Mouse (Mus musculus) left cerebral cortex, adult 11 months (tissue): Measurements from ENCODE around the gene Mast2.

ENCODE experiments used
- DNase-seq: peaks from one replicate; pipeline ENCODE4 v3.0.0; 2022; ENCODE audit warnings: low spot score

Gene Mast2

DNA sequence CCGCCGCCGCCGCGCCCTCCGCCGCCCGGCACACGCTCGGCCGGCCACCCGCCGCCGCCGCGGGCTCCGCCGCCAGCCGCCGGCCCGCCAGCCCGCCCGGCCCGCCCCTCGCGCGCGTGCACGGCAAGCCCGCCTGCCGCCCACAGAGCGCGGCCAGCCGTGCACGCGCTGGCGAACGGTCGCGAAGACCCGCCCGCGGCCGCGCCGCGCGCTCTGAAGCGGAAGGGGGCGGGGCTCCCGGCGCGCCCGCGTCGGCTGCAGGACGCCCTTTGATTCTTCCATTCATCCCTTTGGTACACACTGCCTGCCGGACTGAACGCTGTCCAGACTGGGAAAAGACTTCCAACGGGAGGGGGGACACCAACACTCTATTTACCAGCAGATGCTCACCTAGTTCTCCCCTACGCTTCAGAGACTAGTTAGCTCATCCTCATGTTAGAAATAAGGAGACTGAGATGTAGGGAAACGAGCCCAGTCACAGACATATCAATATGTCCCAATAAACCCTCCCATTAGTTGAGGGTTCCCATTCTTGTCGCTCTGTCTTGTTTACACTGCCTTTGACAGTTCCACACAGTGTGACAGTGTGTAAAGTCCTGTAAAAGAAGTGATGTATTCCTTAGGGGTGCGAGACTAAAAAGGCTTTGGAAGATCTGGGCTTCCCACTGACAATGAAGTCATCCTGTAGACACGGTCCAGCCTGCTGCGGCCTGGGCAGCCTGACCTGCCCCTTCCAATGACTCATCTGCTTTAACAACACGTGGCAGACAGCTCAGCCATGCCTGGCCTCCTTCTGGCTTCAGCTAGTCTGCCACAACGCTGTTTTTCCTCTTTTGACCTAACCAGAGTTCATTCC, at the start of gene Mast2:
TSS of gene Mast2 (minus strand) at position 58 of the 856 bp plus-strand sequence.
- peak; percentile 66 for DNase-seq

DNA sequence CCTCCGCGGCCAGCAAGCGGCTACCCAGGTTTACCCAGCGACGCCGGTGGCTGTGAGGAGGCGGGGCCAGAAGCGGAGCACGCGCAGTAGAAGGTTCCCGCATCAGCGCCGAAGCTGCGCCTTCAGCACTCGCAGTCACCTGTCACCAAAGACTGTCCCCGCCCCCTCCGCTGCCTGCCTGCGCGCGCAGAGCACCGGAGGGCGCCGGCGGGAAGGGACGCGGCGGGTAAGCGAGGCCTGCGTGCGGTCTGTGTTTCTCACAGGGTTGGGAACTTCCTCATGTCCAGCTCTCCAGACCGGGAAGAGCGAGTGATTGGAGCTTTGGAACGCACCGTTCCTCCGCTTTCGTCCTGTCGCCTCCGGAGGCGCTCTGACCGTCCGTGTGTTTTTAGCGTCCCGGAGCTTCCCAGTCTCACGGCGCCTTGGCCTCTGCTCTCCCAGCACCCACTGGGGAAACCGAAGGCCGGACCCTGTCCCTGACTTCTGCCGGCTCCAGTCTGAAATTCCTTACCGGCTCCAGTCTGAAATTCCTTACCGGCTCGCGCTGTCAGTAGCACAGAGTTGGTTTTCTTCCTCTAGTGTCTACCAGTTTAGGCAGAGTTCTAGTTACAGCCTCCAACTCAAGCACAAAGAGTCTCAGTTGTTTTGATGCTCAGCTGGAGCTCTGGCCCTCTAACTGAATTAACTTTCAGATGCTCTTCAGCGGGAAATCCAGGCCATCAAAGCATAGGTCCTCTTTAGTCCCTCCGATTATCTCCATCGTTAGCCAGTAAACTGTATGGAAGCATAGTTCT, 43.6 kb upstream of the Mast2 start, which contains the start of gene Ipp:
TSS of gene Ipp (plus strand) at position 125 of the 794 bp plus-strand sequence.
- DNase-seq, result peak; percentile 91

DNA sequence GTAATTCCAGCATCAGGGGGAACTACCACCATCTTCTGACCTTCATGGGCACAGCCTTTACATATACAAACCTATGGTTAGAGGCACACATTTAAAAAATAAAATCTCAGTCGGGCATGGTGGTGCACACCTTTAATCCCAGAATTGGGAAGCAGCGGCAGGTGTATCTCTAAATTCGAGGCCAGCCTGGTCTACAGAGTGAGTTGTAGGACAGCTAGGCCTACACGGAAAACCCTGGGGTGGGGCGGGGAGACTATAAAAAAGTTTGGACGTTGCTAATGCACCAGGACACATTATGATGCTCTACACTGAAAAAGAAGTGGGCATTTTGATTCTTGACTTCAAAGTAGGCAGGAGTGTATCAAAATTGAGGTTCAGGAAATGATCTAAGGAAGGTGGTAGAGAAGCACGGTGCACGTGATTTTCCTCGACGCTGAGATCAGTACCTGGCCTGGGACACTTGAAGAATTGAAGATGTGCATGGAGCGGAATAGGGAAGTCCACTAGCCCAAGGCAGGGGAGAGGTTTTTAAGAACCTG, 43.0 kb upstream of the Mast2 start:
- no peak for DNase-seq

DNA sequence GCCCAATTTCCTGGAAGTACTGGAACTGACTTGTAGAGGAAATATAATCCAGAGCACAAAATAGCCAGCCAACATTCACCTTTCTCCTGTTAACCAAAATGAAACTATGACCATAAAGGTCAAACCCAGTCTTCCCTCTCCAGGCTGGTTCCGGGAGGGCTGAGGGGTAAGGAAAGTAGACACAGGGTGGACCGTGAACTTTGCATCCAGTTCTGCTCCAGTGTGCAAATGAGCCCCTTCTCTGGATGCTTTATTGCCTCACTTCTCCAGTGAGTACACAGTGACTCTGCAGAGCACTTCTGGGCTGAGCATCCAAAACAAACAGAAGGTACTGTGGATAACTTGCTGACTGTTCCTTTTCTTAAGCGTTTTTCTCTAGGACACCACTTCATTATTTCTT, 36.0 kb upstream of the Mast2 start:
- DNase-seq, result no peak

DNA sequence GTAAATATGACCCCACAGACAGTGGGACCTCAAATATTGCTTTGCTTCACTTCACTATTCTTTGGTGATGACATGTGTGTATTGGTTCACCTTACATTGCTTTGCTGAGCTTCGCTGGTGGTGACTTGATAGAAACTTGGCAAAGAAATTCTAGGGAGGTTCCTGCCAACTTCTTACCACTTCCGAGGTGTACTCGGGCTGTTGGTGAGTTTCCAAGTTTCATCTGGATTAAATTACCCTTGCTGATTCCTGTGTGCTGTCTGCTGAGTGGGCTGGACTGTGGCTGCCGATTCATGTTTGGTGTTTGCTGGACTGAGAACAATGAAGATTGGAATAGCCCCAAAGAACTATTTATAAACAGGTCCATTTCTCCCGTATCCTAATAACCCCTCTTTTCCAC, 29.7 kb upstream of the Mast2 start:
- no peak for DNase-seq

DNA sequence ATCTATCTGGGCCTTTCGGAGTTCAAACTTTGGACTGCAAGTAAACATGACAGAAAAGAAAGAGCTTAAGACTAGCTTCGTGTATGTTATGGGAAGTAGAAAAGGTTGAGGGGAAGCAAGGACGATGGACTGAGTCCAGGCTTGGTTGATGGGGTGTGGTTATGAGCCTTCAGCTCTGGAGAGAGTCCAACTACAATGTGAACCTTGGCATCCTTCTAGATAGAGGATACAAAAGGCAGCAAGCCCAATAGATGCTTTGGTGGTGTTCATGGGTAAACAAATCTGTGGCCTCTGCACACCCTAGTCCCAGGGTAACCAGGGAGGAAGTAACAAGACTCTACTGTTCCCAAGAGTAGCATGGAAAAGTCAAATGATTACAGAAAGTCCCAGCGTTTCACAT, 28.5 kb upstream of the Mast2 start:
- DNase-seq, result no peak

DNA sequence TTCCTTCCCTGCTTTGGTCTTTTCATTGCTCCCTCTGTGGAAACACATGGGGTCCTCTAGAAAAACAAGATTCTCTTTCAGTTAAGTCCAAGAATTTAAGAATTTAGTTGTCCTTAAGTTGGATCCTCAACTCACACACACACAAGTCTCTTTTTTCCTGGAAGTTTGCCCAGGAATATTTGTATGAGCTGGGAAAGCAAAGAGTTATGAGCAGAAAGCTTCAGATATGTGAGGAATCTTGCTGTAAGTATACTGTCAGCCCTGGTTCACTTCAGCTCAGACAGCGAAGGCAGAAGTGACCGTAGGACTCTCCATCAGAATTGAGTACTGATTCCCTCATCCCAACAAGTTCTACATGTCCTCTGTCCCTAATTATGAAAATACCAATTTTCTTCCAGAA, 27.9 kb upstream of the Mast2 start:
- DNase-seq, result no peak

DNA sequence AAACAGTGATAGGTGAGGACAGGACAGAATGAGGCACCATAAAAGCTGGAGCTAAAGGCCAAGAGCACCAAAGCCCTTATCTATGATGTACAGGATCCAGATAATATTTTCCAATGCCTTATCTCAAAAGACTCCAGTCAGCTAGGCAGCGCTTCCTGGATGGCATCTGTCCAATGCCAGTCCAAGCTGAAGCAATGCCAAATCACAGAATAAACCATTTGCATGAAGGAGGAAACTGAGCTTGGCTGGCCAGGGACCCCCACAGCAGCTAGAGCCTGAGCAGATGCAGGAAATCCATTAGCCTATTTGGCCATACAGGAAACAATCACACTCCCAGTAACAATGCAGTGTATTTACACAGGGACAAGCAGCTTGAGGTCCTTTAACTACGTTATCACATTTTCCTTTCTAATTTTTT, 27.1 kb upstream of the Mast2 start:
- DNase-seq, result no peak

DNA sequence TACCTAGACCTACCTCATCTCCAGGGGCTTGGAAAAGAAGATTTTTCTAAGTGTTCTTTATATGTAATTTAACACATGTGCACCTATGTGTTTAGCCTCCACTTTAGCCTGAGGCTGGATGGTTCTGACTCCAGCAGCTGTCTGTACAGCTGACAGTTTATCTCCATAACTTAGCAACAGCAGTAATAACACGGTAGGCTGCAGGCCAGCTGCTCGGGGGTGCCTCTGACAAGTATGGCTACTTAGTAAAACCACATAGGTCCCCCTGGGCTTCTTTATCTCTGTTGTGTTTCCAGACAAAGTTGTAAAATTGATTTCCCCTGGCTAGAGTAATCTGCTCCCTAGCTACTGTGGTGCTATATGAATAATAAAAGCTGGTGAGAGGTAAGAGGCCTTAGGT, 19.5 kb upstream of the Mast2 start:
- no peak for DNase-seq

DNA sequence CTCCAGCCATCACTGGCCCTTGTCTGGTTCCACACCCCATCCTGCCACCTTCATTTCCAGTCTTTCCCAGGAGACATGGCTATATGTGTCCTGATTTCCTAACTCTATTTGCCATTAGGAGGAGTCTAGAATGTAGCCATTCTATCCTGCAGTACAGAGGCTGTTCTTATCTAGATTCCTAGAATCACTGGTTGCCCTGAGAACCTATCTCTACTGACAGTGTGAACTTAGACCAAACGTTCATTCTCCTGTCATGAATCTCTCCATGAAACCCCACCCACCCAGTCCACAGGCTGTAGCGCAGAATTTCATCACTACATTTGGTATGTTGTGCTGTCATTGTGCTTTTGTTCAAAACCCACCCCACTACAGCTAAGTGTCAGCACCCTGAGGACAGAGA, 17.3 kb upstream of the Mast2 start:
- DNase-seq, result no peak

DNA sequence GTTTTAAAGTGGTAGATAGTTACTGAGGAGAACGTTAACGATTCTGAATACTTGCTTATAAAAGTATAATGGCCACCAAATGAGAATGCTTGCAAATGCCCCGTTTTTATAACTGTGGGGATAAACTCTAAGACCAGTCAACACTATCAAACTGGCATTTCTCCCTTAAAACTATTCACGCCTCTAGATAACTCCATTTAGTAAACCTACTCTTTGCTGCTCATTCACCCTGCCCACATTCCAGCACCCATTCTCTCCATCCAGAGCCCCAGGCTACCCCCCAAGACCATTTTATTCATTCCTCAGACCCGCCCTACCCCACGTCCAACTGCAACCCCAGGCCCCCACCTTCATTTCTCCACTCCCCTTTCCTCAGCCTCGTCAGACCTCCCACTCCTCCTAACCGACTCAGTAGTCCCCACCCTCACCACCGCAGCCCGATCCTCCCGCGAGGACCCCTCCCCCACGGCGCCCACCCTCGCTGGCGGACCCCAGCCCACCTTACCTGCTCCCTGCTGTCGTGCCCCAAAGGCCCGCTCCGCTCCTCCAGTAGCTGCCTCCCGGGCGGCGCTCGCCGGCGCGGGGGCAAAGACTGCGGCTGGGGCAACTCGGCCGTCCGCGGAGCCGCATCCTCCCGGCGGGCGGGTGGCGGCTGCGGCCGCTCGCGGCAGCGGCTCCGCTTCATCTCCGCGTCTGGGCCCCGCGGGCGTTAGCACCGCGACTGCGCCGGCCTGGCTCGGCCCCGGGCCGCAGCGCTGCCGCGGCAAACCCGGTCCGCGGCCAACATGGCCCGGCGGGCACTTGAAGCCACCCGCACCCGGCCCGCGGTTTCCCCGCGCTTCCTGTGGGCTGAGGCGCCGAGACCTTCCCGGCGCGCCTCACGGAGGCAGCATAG, 505 bp downstream of the Mast2 start:
- no peak for DNase-seq

DNA sequence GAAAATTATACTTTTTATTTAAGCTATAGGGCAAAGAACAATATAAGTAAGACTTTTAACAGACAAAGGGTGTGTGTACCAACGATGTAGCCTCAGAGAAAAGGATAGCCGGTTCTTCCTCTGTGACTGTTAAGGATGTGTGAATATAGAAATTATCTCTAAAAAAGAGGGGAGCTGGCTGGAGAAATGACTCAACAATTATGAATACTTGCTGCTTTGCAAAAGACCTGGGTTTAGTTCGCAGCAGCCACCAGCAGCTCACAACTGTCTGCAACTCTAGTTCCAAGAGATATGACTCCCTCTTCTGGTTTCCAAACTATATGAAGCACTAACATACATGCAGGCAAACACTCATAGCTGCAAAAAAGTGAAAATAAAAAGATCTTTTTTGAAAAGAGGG, 2.0 kb downstream of the Mast2 start:
- no peak for DNase-seq

DNA sequence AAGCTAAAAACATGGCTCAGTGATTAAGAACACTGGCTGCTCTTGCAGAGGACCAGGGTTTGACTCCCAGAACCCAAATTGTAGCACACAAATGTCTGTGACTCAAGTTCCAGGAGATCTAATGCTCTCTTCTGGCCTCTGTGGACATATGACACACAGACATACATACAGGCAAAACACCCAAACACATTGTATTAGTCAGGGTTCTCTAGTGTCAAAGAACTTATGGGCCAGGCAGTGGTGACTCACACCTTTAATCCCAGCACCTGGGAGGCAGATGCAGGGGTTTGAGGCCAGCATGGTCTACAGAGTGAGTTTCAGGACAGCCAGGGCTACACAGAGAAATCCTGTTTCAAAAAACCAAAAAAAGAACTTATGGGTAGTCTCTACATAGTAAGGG, 12.4 kb downstream of the Mast2 start:
- DNase-seq, result no peak

DNA sequence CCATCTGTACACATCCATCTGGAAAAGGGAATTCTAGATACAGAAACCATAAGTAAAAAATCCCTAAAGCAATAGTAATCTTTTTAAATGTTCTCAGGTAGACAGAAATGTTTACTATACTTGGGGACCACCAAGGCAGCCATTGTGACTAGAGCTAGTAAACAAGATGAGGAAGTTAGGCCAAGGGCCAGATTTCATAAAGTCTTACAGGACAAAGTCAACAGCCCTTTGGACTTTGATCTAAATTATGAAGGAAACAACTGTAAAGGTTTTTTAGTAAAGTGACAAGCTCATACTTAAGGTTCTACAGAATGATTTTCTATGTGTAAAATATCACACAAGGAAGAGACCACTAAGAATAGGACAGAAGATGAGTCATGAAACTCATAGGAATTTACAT, 14.0 kb downstream of the Mast2 start:
- no peak for DNase-seq

DNA sequence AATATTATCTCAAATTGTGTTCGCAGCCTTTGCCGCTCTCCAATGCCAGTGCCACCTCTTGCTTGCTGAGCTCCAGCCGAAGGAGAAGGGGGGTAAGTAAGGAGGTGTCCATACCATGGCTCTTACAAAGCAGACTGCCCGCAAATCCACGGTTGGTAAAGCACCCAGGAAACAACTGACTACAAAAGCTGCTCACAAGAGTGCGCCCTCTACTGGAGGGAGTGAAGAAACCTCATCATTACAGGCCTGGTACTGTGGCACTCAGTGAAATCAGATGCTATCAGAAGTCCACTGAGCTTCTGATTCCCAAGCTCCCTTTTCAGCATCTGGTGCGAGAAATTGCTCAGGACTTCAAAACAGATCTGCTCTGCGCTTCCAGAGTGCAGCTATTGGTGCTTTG, 15.3 kb downstream of the Mast2 start:
- DNase-seq, result no peak

DNA sequence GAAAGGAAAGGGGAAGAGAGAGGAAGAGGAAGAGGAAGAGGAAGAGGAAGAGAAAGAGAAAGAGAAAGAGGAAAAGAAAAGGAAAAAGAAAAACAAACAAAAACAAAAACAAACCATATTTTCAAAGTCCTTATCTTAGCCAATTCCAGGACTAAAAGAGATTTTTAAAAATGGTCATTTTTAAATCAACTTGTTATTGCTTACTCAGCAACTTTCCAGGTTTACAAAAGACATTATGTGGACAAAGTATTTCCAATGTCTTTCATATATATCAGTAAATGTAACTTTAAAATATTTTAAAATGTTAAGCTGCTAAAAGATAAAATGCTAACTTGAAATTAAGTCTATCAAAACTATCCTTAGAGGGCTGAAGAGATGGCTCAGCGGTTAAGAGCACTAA, 24.6 kb downstream of the Mast2 start:
- DNase-seq, result no peak

DNA sequence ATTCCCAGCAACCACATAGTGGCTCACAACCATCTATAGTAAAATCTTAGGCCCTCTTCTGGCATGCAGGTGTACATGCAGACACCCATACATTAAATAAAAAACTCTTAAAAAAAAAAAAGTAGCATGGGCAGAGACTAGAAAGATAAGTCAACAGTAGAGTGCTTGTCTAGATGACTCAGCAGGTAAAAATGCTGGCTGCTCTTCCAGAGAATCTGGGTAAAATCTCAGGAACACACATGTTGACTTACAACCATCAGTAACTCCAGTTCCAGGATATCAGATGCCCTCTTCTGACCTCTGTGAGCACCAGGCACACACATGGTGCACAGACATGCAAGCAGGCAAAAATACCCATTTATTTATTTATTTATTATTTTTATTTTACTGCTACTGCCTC, 25.4 kb downstream of the Mast2 start:
- DNase-seq, result no peak

DNA sequence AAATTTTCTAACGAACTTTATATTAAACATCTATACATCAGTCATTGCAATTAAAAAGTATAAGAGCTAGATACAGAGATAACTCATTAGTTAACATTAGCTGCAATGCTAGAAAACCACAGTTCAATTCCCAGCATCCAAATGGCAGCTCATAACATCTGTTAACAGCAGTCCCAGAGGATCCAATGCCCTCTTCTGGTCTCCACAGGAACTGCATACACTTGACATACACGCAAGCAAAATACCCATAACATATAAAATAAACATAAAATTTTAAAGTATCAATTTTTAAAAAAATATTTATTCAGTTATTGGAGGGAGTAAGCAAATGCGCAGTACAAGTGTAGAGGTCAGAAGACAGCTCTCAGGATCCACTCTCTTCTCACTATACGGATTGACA, 28.4 kb downstream of the Mast2 start:
- DNase-seq, result no peak

DNA sequence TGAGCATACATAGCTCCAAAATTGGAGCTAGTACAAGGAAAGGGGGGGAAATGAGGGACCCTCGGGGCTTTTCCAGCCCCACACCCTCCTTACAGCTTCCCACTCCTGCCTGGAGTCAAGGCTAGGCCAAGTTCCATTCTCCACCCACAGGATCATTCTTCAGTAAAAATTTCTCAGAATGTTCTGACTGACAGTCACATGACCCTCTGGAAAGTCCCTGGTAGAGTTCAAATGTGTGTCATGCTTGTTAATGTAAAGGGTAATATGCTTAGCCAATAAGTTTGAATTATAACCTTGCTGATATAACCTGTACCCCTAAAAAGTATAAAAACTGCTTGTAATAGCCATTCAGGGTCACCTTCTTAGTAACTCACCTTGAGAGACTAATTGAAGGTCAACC, 41.8 kb downstream of the Mast2 start:
- no peak for DNase-seq

DNA sequence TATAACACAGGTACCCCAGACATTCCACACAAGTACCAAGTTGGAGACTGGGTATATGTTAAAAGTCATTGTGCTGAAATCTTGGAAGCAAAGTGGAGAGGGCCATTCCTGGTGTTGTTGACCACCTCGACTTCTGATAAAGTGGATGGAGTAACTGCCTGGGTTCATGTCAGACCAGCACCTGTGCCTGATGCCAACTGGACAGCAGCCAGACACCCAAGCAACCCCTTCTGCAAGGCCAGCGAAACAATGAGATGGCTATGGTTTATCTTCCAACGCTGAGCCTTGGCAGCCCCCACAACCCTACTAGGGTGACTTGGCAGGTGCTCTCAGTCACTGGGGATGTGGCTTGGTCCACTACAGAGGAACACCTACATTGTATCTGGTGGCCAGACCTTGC, 42.8 kb downstream of the Mast2 start:
- DNase-seq, result no peak

DNA sequence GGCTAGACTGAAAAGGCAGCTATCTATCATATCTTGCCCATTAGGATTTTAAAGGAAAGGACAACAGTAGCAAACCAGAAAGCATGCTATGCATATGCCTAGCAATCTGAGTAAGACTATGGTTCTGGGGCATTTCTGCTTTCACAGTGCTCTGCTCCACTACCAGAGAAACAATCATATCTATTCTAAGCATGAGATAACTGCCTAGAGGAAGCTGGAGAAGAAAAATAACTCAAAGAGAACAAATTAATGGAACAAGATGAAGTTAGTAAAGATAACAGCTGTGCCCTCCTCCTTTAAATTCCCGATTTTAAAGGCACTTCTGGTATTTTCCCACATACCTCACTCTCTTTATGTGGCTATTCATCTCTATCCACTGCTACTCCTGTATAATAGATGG, 51.0 kb downstream of the Mast2 start:
- DNase-seq, result no peak

DNA sequence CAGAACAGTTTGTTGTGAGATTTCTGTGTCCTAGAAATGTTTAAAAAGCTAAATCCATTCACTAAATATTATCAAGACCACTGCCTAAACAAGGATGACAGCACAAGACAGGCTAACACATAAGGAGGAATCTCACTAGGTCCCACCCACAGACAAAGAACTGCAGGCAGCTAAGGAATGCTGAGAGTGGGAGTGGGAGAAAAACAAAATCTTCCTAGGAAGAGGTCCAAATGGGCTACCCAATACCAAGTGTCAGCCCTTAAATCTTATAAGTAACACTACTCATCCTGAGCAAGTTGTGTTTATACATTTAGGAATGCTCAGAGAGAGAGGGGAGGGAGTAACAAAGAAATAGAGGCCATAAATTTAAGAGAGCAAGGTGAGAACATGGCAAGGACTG, 52.6 kb downstream of the Mast2 start:
- no peak for DNase-seq
